Mouse (Mus musculus) heart, adult 11 months (tissue): ENCODE measurements around the gene Npc2.

Experiments used
- DNase-seq: peaks from one replicate; pipeline ENCODE4 v3.0.0; 2022

Npc2 gene

GRCm38 (mm10) chr12:84726391-84726790 is 46.6 kb downstream of the Npc2 start:
- DNase-seq: peak; percentile 80

DNA sequence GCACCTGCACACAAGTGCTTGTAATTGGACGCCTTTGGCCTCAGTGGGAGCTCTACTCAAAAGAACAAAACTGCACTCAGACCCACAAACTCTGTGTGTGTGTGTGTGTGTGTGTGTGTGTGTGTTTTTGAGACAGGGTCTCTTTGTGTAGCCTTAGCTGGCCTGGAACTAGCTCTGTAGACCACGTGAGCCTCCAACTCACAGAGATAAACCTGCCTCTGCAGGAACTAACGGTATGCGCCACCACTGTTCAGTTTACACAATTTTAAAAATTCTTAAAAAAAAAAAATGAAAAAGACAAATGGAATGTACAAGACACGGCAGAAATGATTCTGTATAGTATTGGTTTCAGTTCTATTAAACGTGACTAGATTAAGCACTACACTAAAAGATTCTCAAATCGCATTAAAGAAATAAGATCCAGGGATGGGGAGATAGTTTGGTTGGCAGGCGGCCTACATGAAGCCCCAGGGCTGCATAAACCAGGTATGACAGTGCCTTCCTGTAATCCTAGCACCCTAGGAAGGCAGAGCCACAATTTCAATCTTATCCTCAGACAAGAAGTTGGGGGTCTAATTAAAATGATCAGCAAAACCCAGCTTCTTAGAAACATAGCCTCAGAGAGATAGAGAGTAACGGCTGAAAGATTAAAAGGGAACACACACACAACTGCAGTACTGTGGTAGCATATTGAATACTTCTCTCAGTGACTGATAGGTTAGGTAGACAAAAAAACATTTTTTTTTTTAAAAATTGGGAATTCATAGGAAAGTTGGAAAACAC is 54.3 kb downstream of the Npc2 start:
- DNase-seq: peak; percentile 19

GRCm38 (mm10) chr12:84714578-84714977 is 58.4 kb downstream of the Npc2 start:
- no peak for DNase-seq

DNA sequence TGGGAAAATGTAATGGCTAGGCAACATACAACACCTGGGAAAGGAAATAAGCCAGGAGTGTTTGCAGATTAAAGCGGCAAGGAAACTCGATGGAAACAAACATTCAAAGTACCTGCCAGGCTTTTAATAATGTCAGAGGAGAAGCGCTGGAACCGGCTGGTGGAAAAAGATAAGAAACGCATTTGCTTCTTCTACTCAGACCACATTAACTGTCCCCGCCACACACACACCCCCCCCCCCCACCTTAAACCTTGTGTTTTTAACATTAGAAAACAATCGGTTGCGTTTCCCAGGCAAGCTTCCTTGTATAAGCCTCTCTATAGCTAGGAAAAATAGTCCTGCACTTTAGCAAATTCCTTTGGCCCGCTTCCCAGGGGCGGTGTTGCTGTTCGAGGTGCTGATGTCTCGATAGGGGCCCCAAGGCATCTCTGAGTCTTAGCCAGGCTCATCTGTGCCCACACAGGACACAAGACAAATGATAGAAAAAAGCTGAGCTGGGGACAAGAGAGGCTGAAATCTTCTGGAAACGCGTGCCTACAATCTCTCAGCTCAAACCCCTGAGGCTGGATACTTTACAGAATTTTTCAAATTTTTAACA is 63.0 kb downstream of the Npc2 start:
- DNase-seq: no peak

DNA sequence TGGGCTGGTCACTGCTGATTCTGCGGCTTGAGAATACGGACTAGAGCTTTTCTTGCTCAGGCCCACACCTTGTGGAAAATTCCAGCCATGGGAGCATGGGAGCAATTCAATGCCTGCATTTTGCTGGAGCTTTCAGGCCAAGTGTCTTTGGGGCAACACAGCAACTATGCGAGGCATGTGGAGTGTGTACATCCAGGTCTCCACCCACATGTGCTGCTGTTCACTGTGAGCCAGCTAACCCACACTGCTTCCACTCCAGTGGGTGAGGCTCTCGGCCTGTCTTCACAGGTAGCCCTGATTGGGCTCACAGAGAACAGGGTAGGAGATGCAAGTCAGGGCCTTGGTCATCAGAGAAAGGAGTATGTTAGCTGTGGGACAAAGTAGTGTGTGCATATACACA is 65.1 kb downstream of the Npc2 start:
- DNase-seq: no peak

GRCm38 (mm10) chr12:84706886-84707285 is 66.1 kb downstream of the Npc2 start:
- no peak for DNase-seq
